Mouse (Mus musculus) intestine, postnatal 0 days (tissue): Measurements from ENCODE around the gene Armt1. TPM values are rescaled to one million over a fixed set of nuclear protein-coding genes. Genes with fewer than 3 reads are reported as not detected.

ENCODE experiments used
- ATAC-seq: fragments of 200-750 bp; cut with Nextera tagmentation; 2 replicates; pipeline ENCODE4 v1.8.0; 2017; ENCODE audit warnings: mild to moderate bottlenecking, moderate TSS enrichment, moderate library complexity
- H3K27ac ChIP-seq: fragments of 300-500 bp; sonication (generic); 2 replicates; pipeline ENCODE4 v1.5.1; 2014; ENCODE audit warnings: mild to moderate bottlenecking, low read depth, low read length, moderate library complexity
- H3K27me3 ChIP-seq: fragments of 300-500 bp; sonication (generic); replicated peaks from 2 replicates; pipeline ENCODE4 v1.6.1; 2014; ENCODE audit warnings: low read length, mixed read lengths; ENCODE audit not compliant: control insufficient read depth, insufficient read depth
- H3K36me3 ChIP-seq: fragments of 300-500 bp; sonication (generic); 2 replicates; pipeline ENCODE4 v1.6.1; 2014; ENCODE audit warnings: mild to moderate bottlenecking, moderate library complexity; ENCODE audit not compliant: control insufficient read depth, insufficient read depth
- H3K4me1 ChIP-seq: fragments of 300-500 bp; sonication (generic); replicated peaks from 2 replicates; pipeline ENCODE4 v1.6.1; 2014; ENCODE audit warnings: antibody characterized with exemption, low read length, mixed read lengths; ENCODE audit not compliant: control insufficient read depth, insufficient read depth
- H3K4me2 ChIP-seq: fragments of 300-500 bp; sonication (generic); replicated peaks from 2 replicates; pipeline ENCODE4 v1.6.1; 2014; ENCODE audit warnings: low read depth, mild to moderate bottlenecking, moderate library complexity
- H3K4me3 ChIP-seq: fragments of 300-500 bp; sonication (generic); 2 replicates; pipeline ENCODE4 v1.5.1; 2014; ENCODE audit warnings: low read depth, low read length
- H3K9ac ChIP-seq: fragments of 300-500 bp; sonication (generic); 2 replicates; pipeline ENCODE4 v1.6.1; 2014; ENCODE audit warnings: mild to moderate bottlenecking, low read depth, low read length
- H3K9me3 ChIP-seq: fragments of 300-500 bp; sonication (generic); 2 replicates; pipeline ENCODE4 v1.6.1; 2016; ENCODE audit warnings: mixed run types; ENCODE audit not compliant: control insufficient read depth
- CTCF ChIP-seq: sonication (generic); IDR thresholded peaks from 2 replicates; pipeline ENCODE4 v1.5.1; 2016; ENCODE audit warnings: low read depth, mild to moderate bottlenecking, control low read depth, antibody characterized with exemption, moderate library complexity
- WGBS: fragments of 180-500 bp; shearing (Covaris S2); extraction: QIAGEN DNeasy Blood & Tissue Kit; methylation state at CpG from one replicate; pipeline ENCODE4 v1.1.7; 2014; 5-methylcytosine and 5-hydroxymethylcytosine counted together
- polyA plus RNA-seq: library from polyadenylated mRNA; unstranded; fragments of >200 nt; fragmentation: Nextera tagmentation; extraction: Ambion mirVana; gene quantifications from 2 replicates; pipeline ENCODE4 v1.2.1, GENCODE M21; 2015

The Armt1 gene
- polyA plus RNA-seq, 1 experiment from 2014 or later = 9.5 TPM

DNA sequence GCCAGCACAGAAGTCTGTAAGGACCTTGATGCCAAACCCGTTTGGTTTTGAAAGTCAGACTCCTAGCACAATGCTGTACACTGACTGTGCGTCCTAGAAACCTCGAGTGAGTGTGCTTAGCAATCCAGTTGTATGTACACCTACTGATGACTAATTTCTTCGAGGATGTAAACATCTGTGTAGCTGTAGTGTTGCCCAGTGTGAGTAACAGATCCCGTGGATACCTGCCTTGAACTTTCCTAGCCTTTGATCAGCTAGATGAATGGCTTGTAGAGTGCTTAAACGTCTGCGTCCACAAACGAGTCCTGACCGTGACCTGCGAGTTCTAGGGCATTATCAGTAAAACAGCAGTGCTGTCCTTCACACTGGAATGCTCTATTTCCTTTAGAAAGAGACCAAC, 43.2 kb upstream of the Armt1 start:
- no peak for TF ChIP-seq CTCF
- H3K27ac ChIP-seq = peak overlapping the region; percentile 100
- peak overlapping the region; percentile 98 for H3K4me3 ChIP-seq

DNA sequence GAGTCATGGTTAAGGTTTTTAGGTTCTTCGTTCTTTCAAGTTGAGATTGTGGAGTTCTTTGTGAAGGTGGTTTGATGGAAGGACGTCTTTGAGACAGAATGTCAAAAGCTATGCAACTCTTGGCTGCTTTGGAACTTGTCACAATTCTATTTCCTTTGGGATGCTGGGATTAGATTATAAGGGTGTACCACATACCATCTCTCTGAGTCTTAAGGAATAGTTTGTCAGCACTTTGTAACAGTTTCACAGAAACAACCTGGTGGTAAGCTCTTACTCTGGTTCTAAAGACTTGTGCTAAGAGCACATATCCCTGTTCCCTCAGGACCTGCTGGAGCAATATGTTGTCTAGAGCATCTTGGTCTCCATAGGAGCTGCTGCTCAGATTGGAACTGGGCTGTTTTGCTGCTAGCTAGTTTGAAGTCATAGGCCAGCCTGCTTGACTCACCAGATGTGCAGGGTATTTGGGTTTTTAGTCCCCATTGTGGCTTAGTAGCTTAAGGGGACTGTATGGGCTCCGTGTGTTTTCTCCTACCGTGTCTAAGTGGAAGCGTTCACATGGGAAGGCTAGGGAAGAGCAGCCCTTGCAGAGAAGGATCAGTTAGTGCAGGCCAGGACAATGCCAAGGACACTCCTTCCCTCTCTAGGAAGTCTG, 42.7 kb upstream of the Armt1 start:
- no peak for TF ChIP-seq CTCF
- no peak for ATAC-seq
- 49% methylated on average over 5 of the region's 5 CpGs for WGBS
- Histone ChIP-seq H3K4me2 (peak overlapping the region; percentile 81), H3K36me3 (peaks cover 9% of the 10 kb centered on the region; the same call in 1 of the 2 replicates), H3K4me1 (peaks cover 10% of the 10 kb centered on the region), H3K9me3 (no peaks in the 10 kb centered on the region), H3K9ac (no peak overlapping the region), H3K27me3 (no peaks in the 10 kb centered on the region), H3K4me3 (peak overlapping the region; percentile 98; the same call in 1 of the 2 replicates), H3K27ac (no peak overlapping the region)

More for the DNA sequence above, 43.2 kb upstream of the Armt1 start:
- no peak for ATAC-seq
- Histone ChIP-seq H3K9me3 (no peaks in the 10 kb centered on the region), H3K4me2 (peak overlapping the region; percentile 81), H3K27me3 (no peaks in the 10 kb centered on the region), H3K36me3 (0 out of 2 replicates have a peak, but pooled peaks cover 3% of the 10 kb centered on the region), H3K9ac (peak overlapping the region; percentile 99; the same call in 1 of the 2 replicates), H3K4me1 (peaks cover 10% of the 10 kb centered on the region)
- 9% methylated on average over 10 of the region's 10 CpGs for WGBS

DNA sequence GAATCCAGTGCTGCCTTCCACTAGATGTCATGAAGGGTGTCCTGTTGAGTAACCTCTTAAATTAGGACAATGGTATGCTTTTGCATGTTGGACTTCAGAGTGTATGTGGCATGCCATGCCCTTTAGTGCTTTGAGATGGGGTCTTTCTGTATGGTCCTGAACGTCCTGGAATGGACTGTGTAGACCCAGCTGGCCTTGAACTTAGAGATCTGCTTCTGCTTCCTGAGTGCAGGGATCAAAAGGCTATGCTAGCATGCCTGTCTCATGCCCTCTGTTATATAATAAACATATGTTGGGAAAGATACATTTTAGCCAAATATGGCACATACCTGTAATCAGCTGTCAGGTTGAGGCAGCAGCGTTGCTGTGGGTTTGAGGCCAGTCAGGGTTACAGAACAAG, 41.7 kb upstream of the Armt1 start:
- Histone ChIP-seq H3K4me1 (peaks cover 10% of the 10 kb centered on the region), H3K9ac (no peak overlapping the region), H3K27me3 (no peaks in the 10 kb centered on the region), H3K4me3 (no peak overlapping the region), H3K9me3 (no peaks in the 10 kb centered on the region), H3K27ac (no peak overlapping the region), H3K4me2 (no peak overlapping the region), H3K36me3 (peaks cover 9% of the 10 kb centered on the region)
- no peak for ATAC-seq
- 39% methylated on average over 2 of the region's 2 CpGs for WGBS
- TF ChIP-seq CTCF = no peak

DNA sequence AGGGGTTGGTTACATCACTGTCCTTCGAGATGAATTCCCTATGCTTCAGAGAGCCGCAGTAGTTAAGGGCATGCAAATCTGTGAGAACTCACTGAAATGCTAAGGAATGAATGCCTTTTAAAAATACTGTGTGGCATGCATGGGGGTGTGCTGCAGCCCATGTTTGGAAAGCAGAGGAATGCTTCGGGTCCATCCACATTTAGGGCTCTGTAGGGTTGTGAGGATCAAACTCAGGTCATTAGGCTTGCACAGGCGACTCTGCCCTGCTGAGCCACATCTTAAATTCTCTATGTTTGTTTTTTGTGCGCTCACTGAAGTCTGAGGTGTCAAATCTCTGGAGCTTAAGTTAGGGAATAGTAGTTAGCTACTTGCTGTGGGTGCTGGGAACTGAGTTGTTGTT, 41.2 kb upstream of the Armt1 start:
- TF ChIP-seq CTCF = no peak
- 62% methylated on average over 5 of the region's 5 CpGs for WGBS
- no peak overlapping the region for H3K9ac ChIP-seq

DNA sequence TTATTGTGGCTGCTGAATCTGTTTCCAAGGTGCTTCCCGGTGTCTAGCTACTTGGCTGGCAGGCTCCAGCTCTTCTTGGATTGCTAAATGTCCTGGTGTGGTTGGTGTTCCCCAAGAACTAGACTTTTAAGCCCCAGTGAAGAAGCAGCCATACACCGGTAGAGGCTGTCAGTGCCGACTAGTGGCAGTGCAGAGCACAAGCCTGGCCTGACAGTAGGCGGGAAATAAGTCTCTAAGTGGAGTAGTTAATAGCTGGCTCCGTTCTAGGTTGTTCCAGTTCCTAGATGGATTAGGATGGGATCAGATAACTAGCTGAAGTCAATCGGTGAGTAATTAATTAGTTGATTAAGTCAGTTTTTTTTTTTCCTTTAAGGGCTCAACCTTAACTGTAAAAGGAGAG, 40.4 kb upstream of the Armt1 start:
- H3K4me2 ChIP-seq = no peak overlapping the region
- no peaks in the 10 kb centered on the region for H3K27me3 ChIP-seq
- H3K27ac ChIP-seq = no peak overlapping the region
- H3K4me1 ChIP-seq = peaks cover 10% of the 10 kb centered on the region
- 25% methylated on average over 6 of the region's 6 CpGs for whole genome bisulfite sequencing
- H3K4me3 ChIP-seq = no peak overlapping the region
- no peak overlapping the region for H3K9ac ChIP-seq
- peaks cover 13% of the 10 kb centered on the region for H3K36me3 ChIP-seq
- TF ChIP-seq CTCF = peak; percentile 78
- H3K9me3 ChIP-seq = no peaks in the 10 kb centered on the region
- ATAC-seq = no peak

More for the DNA sequence above, 41.2 kb upstream of the Armt1 start:
- H3K4me2 ChIP-seq = no peak overlapping the region
- ATAC-seq = no peak
- H3K27ac ChIP-seq = no peak overlapping the region
- no peaks in the 10 kb centered on the region for H3K27me3 ChIP-seq
- H3K36me3 ChIP-seq = peaks cover 13% of the 10 kb centered on the region
- H3K4me3 ChIP-seq = no peak overlapping the region
- H3K9me3 ChIP-seq = no peaks in the 10 kb centered on the region
- peaks cover 10% of the 10 kb centered on the region for H3K4me1 ChIP-seq

DNA sequence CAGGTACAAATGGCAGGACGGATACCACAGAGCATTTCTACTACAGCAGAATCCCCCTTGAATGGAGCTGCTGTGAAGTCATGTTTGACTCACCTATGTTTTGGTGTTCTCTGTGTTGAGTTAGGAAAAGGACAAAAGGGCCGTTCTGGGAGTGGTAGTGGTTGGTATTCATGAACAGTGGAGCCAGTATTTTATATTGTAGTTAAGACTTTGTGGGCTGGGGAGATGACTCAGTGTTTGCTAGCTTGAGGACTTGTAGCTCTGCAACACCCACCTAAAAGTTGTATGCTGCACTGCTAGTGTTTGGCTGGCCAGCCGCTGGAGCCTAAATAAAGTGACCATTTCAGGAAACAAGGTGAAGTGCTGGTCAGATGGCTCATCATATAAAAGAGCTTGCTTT, 36.9 kb upstream of the Armt1 start:
- Histone ChIP-seq H3K27me3 (no peaks in the 10 kb centered on the region), H3K4me1 (0 out of 2 replicates have a peak, but pooled peaks cover 3% of the 10 kb centered on the region), H3K4me3 (no peak overlapping the region), H3K36me3 (peaks cover 23% of the 10 kb centered on the region), H3K4me2 (no peak overlapping the region), H3K9me3 (no peaks in the 10 kb centered on the region), H3K27ac (no peak overlapping the region), H3K9ac (no peak overlapping the region)
- WGBS = 82% methylated on average over 3 of the region's 3 CpGs
- ATAC-seq = no peak
- no peak for TF ChIP-seq CTCF
